Mouse (Mus musculus) layer of hippocampus, postnatal 14 days (tissue): ENCODE results near the gene H2al1b. TPM values are rescaled to one million over a fixed set of nuclear protein-coding genes. Genes with fewer than 3 reads are reported as not detected.
"Not testable (repeated sequence)": the region's sequence is repeated elsewhere in the genome, so short reads cannot be mapped to it uniquely, and the experiment has no call there.

Experiments used
- DNase-seq, 2 experiments: peaks; one replicate each; pipeline ENCODE4 v3.0.0; 2021 to 2022; ENCODE audit warnings: low spot score in 2 of 2, mixed read lengths in 1 of 2
- long read RNA-seq, 2 experiments: library from polyadenylated mRNA; stranded (forward); transcript quantifications; one replicate each; pipeline ENCODE4 v2.0.0; 2021
- total RNA-seq, 2 experiments: library from RNA; stranded (reverse); gene quantifications; 2 replicates each; pipeline ENCODE4 v1.2.3; 2021

Gene H2al1b
- not detected for total RNA-seq
- long read RNA-seq, experiment 1 = 0 reads
- long read RNA-seq, experiment 2 = 0 reads

DNA sequence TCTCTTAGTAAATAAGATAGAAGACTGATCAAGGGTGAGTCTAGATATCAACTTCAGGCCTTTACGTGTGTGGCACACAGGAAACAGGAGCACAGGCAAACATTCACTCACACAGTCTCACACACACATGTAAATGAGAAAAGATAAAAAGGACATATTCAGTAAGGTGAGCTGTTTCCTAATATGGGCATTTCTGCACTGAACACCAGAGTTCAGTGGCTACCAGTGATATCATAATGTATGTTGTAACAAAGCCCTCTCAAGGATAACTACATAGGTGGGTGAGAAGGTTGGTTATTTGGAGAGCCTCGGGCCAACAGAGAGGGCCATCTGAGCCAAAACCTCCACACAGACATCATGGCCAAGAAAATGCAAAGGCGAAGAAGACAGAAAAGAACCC is at the start of gene H2al1b:
TSS of gene H2al1b (plus strand) at position 301 of the 400 bp plus-strand sequence.
- not testable (repeated sequence) for DNase-seq

GRCm38 (mm10) chrX:11254062-11254461 is 48.2 kb upstream of the H2al1b start:
- peak in 1 of 2 experiments; percentile 28 for DNase-seq

DNA sequence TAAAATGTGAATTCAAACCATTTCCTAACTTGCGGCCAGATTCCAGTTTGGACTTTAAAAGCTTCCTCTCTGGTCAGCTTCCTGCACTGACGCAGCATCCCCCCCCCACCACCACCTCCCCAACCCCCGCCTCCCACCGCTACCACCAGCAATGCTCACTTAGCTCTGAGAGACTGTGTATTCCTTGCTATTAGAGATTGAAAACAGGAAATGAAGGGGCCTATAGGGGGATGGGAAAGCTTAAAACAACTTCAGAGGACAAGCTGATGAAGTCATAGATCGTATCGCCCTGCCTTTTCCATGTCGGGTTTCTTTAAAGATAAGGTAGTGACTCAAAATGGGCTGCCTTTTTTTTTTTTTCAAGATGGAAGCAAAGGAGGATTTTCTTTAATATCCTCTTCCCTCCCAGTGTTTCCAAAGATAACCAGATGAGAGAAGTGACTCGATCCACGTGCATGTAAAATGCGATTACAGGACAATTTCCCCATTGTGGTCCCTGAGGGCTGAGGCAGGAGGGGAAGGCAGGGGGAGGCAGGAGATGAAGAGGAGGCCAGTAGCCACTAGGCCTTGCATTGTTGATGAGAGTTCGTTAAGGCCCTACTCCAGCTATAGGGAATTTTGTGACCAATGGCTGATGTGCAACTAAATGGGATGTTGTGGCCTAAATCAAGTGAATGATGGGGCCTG is 47.6 kb upstream of the H2al1b start:
- DNase-seq = no peak

DNA sequence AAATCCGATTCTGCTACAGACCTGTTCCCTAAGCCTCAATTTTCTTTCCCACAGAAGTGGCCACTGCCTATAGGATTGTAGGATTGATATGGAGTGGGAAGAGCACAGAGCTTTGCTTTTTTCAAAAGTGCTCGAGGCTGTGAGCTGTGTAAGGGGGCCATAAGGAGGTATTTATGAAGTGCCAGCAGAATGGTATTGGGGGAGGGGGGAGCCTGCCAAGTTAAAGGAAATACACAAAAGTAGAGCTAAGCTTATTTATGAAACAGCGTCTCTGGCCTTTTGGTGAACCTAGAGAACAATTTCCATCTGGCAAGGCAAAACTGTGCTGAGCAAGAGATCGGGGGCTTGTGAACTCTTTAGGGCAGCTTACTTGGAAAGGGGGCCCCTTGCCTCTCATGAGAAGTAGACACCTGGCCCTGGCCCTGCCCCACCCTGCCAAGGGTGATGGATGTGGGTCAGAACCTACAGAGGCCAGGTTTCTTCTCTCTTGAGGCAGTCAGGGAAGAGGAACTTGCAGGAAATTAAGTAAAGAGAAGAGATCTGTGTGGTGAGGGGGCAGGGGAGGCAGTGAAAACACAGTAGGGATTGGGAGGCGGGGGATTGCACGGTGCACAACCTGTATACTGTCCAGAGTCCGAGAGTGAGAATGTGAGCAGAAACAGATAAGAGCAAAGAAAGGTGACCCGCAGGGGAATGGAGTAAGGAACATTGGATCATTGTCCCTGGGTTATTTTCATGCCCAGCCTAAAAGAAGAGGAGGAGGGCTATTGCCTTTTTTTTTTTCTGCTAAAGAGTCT is 46.5 kb upstream of the H2al1b start:
- no peak for DNase-seq

DNA sequence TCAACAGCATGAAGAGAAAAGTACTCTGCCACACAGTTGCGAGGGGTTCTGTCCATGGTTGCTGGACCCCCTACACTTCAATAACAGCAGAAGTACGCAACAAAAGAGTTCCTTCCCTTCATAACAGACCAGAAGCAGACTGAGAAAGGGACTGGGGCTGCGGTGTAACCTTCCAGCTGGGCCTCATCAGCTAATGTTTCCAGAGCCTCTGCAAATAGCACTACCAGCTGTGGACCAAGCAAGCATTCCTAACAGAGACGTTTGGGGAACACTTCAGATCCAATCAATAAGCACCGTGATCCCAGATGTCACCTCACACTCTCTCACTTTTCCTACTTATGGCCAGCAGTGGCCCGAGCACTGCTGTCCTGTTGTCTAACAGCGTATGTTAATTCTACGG is 37.3 kb upstream of the H2al1b start:
- no peak for DNase-seq

- peak in 1 of 2 experiments; percentile 17 for DNase-seq
Observed at GRCm38 (mm10) chrX:11267791-11268190, 34.4 kb upstream of the H2al1b start.

DNA sequence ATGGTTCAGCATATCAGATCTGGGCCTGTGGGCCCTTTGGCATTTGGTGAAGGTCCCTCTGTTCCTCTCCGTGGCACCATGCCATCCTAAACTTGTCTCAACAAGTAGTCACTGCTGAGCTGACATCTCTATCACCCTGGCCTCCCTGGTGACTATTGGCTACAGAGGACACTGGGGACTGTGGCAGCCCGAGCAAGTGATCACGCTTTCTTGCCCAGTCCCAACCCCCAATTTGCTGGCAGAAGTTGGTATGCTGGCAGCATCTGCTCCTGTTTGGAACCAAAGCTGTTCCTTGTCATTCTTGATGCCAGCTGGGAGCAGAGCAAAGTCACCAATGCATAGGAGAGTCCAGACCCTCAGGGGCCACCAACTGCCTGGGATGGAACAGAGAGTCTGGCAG is 33.2 kb upstream of the H2al1b start:
- DNase-seq = peak; percentile 28 to 53

DNA sequence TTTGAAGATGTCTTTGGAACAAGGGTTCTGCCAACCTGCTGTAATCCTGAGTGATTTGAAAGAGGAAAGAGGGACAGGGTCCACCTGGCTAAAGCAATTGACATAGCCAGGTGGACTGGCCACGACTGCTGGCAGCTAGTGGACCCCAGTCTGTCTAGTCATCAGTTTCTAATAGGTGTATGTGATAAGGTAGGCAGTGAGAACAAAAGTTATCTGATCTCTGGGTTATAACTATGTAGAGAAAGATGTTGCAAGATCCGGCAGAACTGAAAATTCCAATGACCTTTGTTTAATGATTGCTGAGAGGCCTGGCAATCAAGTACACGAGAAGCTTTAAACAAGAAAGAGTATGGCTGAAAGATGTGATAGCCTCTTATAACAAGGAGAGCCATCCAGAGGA is 29.0 kb upstream of the H2al1b start:
- no peak for DNase-seq

- DNase-seq = peak in 1 of 2 experiments; percentile 14
Observed at GRCm38 (mm10) chrX:11277083-11277482, 25.1 kb upstream of the H2al1b start.

- DNase-seq = no peak
Observed at GRCm38 (mm10) chrX:11280741-11281140, 21.5 kb upstream of the H2al1b start.

GRCm38 (mm10) chrX:11288306-11288882 is 13.8 kb upstream of the H2al1b start:
- DNase-seq = peak in 1 of 2 experiments; percentile 12

GRCm38 (mm10) chrX:11289244-11289643 is 13.0 kb upstream of the H2al1b start:
- DNase-seq = no peak

- not testable (repeated sequence) for DNase-seq
Observed at GRCm38 (mm10) chrX:11298957-11299356, 3.3 kb upstream of the H2al1b start, which contains the start of gene H2al1a. Gene H2al1a (plus strand): TSS chrX:11299257.

DNA sequence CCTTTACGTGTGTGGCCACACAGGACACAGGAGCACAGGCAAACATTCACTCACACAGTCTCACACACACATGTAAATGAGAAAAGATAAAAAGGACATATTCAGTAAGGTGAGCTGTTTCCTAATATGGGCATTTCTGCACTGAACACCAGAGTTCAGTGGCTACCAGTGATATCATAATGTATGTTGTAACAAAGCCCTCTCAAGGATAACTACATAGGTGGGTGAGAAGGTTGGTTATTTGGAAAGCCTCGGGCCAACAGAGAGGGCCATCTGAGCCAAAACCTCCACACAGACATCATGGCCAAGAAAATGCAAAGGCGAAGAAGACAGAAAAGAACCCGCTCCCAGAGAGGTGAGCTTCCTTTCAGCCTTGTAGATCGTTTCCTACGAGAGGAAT is 3.1 kb downstream of the H2al1b start, which contains the start of gene H2al1c:
TSS of gene H2al1c (plus strand) at position 301 of the 400 bp plus-strand sequence.
- not testable (repeated sequence) for DNase-seq

DNA sequence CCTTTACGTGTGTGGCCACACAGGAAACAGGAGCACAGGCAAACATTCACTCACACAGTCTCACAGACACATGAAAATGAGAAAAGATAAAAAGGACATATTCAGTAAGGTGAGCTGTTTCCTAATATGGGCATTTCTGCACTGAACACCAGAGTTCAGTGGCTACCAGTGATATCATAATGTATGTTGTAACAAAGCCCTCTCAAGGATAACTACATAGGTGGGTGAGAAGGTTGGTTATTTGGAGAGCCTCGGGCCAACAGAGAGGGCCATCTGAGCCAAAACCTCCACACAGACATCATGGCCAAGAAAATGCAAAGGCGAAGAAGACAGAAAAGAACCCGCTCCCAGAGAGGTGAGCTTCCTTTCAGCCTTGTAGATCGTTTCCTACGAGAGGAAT is 6.3 kb downstream of the H2al1b start, which contains the start of gene H2al1d:
TSS of gene H2al1d (plus strand) at position 301 of the 400 bp plus-strand sequence.
- not testable (repeated sequence) for DNase-seq

DNA sequence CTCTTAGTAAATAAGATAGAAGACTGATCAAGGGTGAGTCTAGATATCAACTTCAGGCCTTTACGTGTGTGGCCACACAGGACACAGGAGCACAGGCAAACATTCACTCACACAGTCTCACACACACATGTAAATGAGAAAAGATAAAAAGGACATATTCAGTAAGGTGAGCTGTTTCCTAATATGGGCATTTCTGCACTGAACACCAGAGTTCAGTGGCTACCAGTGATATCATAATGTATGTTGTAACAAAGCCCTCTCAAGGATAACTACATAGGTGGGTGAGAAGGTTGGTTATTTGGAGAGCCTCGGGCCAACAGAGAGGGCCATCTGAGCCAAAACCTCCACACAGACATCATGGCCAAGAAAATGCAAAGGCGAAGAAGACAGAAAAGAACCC is 9.4 kb downstream of the H2al1b start, which contains the start of gene H2al1e:
TSS of gene H2al1e (plus strand) at position 301 of the 400 bp plus-strand sequence.
- not testable (repeated sequence) for DNase-seq

- DNase-seq = not testable (repeated sequence)
Observed at GRCm38 (mm10) chrX:11314858-11315257, 12.6 kb downstream of the H2al1b start, which contains the start of gene H2al1f. Gene H2al1f (plus strand): TSS chrX:11315158.

DNA sequence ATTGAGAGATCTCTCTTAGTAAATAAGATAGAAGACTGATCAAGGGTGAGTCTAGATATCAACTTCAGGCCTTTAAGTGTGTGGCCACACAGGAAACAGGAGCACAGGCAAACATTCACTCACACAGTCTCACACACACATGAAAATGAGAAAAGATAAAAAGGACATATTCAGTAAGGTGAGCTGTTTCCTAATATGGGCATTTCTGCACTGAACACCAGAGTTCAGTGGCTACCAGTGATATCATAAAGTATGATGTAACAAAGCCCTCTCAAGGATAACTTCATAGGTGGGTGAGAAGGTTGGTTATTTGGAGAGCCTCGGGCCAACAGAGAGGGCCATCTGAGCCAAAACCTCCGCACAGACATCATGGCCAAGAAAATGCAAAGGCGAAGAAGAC is 15.7 kb downstream of the H2al1b start, which contains the start of gene H2al1g:
TSS of gene H2al1g (plus strand) at position 301 of the 400 bp plus-strand sequence.
- DNase-seq = not testable (repeated sequence)

DNA sequence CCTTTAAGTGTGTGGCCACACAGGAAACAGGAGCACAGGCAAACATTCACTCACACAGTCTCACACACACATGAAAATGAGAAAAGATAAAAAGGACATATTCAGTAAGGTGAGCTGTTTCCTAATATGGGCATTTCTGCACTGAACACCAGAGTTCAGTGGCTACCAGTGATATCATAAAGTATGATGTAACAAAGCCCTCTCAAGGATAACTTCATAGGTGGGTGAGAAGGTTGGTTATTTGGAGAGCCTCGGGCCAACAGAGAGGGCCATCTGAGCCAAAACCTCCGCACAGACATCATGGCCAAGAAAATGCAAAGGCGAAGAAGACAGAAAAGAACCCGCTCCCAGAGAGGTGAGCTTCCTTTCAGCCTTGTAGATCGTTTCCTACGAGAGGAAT is 19.0 kb downstream of the H2al1b start, which contains the start of gene H2al1h:
TSS of gene H2al1h (plus strand) at position 301 of the 400 bp plus-strand sequence.
- not testable (repeated sequence) for DNase-seq

DNA sequence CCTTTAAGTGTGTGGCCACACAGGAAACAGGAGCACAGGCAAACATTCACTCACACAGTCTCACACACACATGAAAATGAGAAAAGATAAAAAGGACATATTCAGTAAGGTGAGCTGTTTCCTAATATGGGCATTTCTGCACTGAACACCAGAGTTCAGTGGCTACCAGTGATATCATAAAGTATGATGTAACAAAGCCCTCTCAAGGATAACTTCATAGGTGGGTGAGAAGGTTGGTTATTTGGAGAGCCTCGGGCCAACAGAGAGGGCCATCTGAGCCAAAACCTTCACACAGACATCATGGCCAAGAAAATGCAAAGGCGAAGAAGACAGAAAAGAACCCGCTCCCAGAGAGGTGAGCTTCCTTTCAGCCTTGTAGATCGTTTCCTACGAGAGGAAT is 22.1 kb downstream of the H2al1b start, which contains the start of gene H2al1i:
TSS of gene H2al1i (plus strand) at position 301 of the 400 bp plus-strand sequence.
- DNase-seq = not testable (repeated sequence)

DNA sequence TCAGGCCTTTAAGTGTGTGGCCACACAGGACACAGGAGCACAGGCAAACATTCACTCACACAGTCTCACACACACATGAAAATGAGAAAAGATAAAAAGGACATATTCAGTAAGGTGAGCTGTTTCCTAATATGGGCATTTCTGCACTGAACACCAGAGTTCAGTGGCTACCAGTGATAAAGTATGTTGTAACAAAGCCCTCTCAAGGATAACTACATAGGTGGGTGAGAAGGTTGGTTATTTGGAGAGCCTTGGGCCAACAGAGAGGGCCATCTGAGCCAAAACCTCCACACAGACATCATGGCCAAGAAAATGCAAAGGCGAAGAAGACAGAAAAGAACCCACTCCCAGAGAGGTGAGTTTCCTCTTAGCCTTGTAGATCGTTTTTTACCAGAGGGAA is 25.3 kb downstream of the H2al1b start, which contains the start of gene H2al1j:
TSS of gene H2al1j (plus strand) at position 301 of the 400 bp plus-strand sequence.
- DNase-seq = not testable (repeated sequence)
